Mouse (Mus musculus): ENCODE data around the gene Tex35.

DNA sequence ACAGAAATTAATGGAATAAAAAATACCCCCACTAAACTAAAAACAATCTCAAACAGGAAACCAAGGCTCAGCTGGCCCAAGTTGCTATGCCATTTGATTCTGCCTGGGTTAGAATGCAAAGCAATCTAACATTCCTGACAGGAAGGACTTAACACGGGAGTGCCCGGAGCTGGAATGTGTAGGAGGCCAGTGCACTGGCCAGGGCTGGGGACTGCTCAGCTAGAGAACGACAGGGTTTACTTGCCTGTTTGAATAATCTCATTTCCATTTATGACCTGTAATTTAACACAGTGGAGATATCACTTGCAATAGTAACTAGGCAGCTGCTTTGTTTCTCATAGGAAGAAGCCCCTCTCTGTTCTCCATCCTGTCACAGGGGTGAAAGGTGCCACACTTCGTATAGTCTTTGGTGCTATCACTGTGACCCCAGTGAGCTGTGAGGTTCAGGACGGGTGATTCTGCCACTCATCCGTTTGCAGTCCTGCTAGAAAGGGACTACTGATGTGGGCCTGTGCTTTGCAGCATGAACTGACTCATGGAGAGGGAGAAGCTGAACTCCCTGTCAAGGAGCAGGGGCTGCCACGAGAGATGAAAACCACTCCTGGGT, 34.9 kb upstream of the Tex35 start:
- TF ChIP-seq CTCF (IDR thresholded peaks at IDR 0.05; ENCODE audit: low read depth): no peak
- no peak for TF ChIP-seq EP300 (IDR thresholded peaks at IDR 0.05; ENCODE audit: low read depth)

Data from liver, postnatal 0 days (tissue).